Mouse (Mus musculus): ENCODE measurements around the gene Them7. TPM values are rescaled to one million over a fixed set of nuclear protein-coding genes. Genes with fewer than 3 reads are reported as not detected.

Them7 gene
- total RNA-seq, 2 experiments from 2014 or later: not detected

GRCm38 (mm10) chr2:105339993-105340392 is 115.9 kb downstream of the Them7 start:
- intact Hi-C loops (cut with DNase I): loop anchor here (10.0 kb wide), 3 partner anchors 335 to 975 kb away; no protein-coding TSS in a partner anchor

DNA sequence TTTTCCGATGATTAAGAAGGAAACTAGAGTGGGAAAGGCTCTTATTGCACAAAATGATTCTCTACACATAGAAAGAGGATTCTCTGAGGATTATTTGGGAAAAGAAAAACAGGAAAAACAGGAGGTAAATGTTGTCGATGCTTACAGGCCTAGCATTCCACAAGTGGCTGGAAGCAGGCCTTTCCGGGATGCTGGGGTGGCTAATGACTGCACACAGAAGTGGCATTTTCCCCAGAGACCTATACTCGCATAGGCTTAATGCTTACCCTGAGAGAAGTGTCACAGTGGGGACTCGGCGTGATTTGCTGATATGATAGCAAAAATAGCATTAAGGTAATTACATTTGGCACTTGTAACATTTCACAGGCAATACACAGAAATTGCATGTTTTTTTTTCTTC is 124.8 kb downstream of the Them7 start:
- intact Hi-C loops (cut with DNase I): no loop called here
- DNase-seq (ENCODE audit: extremely low spot score in 1 of 2, low spot score in 2 of 2): no peak

More at GRCm38 (mm10) chr2:105339993-105340392, 115.9 kb downstream of the Them7 start:
- DNase-seq (ENCODE audit: extremely low spot score in 1 of 2, low spot score in 2 of 2): no peak

GRCm38 (mm10) chr2:105356791-105357190 is 132.7 kb downstream of the Them7 start:
- intact Hi-C loops (cut with DNase I): no loop called here

GRCm38 (mm10) chr2:105358040-105358439 is 133.9 kb downstream of the Them7 start:
- intact Hi-C loops (cut with DNase I): no loop called here

More at GRCm38 (mm10) chr2:105356791-105357190, 132.7 kb downstream of the Them7 start:
- no peak for DNase-seq (ENCODE audit: extremely low spot score in 1 of 2, low spot score in 2 of 2)

GRCm38 (mm10) chr2:105367623-105368022 is 143.5 kb downstream of the Them7 start:
- intact Hi-C loops (cut with DNase I): no loop called here
- no peak for DNase-seq (ENCODE audit: extremely low spot score in 1 of 2, low spot score in 2 of 2)

More at GRCm38 (mm10) chr2:105358040-105358439, 133.9 kb downstream of the Them7 start:
- DNase-seq (ENCODE audit: extremely low spot score in 1 of 2, low spot score in 2 of 2): no peak

DNA sequence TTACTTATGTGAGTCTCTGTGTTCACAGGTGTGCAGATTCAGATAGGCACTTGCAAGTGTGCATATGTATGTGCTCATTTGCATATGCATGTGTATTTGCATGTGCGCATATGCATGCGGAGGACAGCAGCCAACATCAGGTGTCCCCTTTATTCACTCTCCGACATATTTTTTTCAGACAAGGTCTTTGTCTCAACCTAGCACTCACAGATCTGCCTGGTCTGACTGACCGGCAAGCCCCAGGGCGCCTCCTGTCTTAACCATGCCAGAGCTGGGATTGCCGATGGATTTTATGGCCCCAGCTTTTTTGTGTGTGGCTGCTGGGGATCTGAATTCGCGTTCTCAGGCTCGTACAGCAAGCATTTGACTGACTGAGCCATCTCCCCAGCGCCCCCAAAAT is 146.1 kb downstream of the Them7 start:
- intact Hi-C loops (cut with DNase I): no loop called here
- DNase-seq (ENCODE audit: extremely low spot score in 1 of 2, low spot score in 2 of 2): no peak

- intact Hi-C loops (cut with DNase I): no loop called here
- peak in 1 of 2 experiments; percentile 6 for DNase-seq (ENCODE audit: extremely low spot score in 1 of 2, low spot score in 2 of 2)
Observed at GRCm38 (mm10) chr2:105370698-105371097, 146.6 kb downstream of the Them7 start.

GRCm38 (mm10) chr2:105372156-105372555 is 148.0 kb downstream of the Them7 start:
- DNase-seq (ENCODE audit: extremely low spot score in 1 of 2, low spot score in 2 of 2): no peak
- intact Hi-C loops (cut with DNase I): no loop called here

- intact Hi-C loops (cut with DNase I): no loop called here
- DNase-seq (ENCODE audit: extremely low spot score in 1 of 2, low spot score in 2 of 2): no peak
Observed at GRCm38 (mm10) chr2:105372727-105373126, 148.6 kb downstream of the Them7 start.

DNA sequence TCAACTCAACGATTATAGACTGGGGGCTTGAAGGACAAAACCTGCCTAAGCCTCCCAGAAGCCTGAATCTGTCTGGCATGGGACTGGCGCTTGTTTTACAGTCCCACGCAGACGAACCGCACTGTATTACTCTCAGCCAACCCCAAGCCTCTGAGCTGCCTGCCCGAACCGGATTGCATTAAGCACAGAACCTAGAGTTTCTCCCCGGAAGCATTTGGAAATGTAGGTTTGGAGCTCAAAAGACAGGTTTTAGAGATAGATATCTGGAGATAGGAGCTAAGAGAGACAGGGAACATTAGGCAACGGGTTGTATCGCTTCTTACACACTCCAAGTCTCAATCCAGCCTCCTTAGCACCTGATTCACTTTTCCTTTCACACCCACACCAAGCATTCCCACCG is 149.5 kb downstream of the Them7 start:
- intact Hi-C loops (cut with DNase I): no loop called here
- DNase-seq (ENCODE audit: extremely low spot score in 1 of 2, low spot score in 2 of 2): no peak

DNA sequence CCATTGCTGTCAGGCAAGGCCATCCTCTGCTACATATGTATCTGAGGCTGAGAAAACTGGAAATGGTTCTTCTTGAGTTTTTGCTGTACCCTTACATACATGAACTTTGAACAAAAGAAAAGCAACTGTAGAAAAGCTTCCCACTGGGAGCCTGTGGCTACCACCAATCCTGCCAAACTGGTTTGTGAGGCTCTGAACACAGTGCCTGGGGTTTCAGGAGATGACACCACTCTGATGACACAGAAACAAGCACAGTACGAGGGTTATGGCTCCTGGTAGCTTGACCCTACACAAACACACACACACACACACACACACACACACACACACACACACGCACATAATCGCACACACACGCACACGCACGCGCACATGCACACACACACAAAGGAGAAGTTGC is 151.1 kb downstream of the Them7 start:
- no peak for DNase-seq (ENCODE audit: extremely low spot score in 1 of 2, low spot score in 2 of 2)
- intact Hi-C loops (cut with DNase I): no loop called here

- intact Hi-C loops (cut with DNase I): no loop called here
- DNase-seq (ENCODE audit: extremely low spot score in 1 of 2, low spot score in 2 of 2): no peak
Observed at GRCm38 (mm10) chr2:105375705-105376104, 151.6 kb downstream of the Them7 start.

DNA sequence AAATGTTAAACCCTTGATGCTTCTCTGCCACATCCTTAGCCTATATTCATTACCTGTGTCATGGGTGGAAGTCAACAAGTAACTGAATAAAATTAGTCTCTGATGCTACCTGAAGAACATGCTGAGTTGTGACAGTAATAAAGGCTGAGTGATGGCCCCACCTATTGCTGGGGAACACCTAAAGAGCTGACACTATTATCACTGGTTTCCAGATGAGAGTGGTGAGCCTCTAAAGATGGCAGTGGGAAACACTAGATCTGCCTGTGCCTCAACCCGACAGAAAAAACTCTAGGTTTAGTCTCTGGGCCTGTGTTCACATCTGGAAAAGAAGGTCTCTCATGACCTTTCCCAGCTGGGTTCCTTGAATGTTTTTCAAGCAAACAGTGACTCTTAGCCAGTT is 155.6 kb downstream of the Them7 start:
- DNase-seq (ENCODE audit: extremely low spot score in 1 of 2, low spot score in 2 of 2): no peak
- intact Hi-C loops (cut with DNase I): no loop called here

GRCm38 (mm10) chr2:105380757-105381319 is 156.7 kb downstream of the Them7 start:
- DNase-seq (ENCODE audit: extremely low spot score in 1 of 2, low spot score in 2 of 2): no peak
- intact Hi-C loops (cut with DNase I): no loop called here

- intact Hi-C loops (cut with DNase I): no loop called here
- DNase-seq (ENCODE audit: extremely low spot score in 1 of 2, low spot score in 2 of 2): peak in 1 of 2 experiments; percentile 27
Observed at GRCm38 (mm10) chr2:105383063-105383462, 158.9 kb downstream of the Them7 start.

- intact Hi-C loops (cut with DNase I): no loop called here
- DNase-seq (ENCODE audit: extremely low spot score in 1 of 2, low spot score in 2 of 2): no peak
Observed at GRCm38 (mm10) chr2:105384998-105385397, 160.9 kb downstream of the Them7 start.

- intact Hi-C loops (cut with DNase I): no loop called here
- DNase-seq (ENCODE audit: extremely low spot score in 1 of 2, low spot score in 2 of 2): no peak
Observed at GRCm38 (mm10) chr2:105386418-105386817, 162.3 kb downstream of the Them7 start.

GRCm38 (mm10) chr2:105389007-105389890 is 165.1 kb downstream of the Them7 start:
- intact Hi-C loops (cut with DNase I): no loop called here
- DNase-seq (ENCODE audit: extremely low spot score in 1 of 2, low spot score in 2 of 2): no peak

GRCm38 (mm10) chr2:105390653-105391413 is 166.7 kb downstream of the Them7 start:
- intact Hi-C loops (cut with DNase I): no loop called here
- no peak for DNase-seq (ENCODE audit: extremely low spot score in 1 of 2, low spot score in 2 of 2)

All from left cerebral cortex, postnatal 10 days (tissue).